Mouse (Mus musculus) E14TG2a.4 (cell line): Measurements from ENCODE around the gene Naa20.

Experiments
- CTCF ChIP-seq: conservative IDR thresholded peaks from 2 replicates; pipeline ENCODE4 v1.5.1; 2014; ENCODE audit warnings: low read length
- NANOG ChIP-seq: IDR thresholded peaks from 2 replicates; pipeline ENCODE4 v1.6.1; 2014; ENCODE audit warnings: borderline replicate concordance, low read length, mixed read lengths

DNA sequence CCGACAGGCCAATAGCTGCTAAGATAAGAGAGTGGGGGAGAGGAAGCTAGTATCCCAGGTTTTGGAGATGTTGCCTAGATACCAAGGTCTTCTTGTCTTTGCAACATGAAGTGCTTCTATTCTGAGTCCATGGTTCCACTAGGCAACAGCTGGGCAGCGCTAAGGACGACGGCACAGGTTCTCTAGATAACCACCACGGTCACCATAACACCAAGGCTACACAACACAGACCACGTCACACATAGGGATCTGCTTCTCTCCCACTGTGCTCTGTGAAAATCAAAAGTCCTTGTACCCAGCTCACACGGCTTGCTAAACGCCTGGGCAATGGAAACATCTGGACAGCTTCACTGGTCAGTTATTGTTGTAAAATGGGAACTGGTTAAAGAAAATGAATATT, 35.1 kb downstream of the Naa20 start:
- TF ChIP-seq CTCF = no peak
- TF ChIP-seq NANOG = no peak
